Mouse (Mus musculus): ENCODE measurements around the gene Gstz1. TPM values are rescaled to one million over a fixed set of nuclear protein-coding genes. Genes with fewer than 3 reads are reported as not detected.

Gene Gstz1
- polyA plus RNA-seq (2012; fragmentation: generic; extraction: Trizol): 44.3 TPM

DNA sequence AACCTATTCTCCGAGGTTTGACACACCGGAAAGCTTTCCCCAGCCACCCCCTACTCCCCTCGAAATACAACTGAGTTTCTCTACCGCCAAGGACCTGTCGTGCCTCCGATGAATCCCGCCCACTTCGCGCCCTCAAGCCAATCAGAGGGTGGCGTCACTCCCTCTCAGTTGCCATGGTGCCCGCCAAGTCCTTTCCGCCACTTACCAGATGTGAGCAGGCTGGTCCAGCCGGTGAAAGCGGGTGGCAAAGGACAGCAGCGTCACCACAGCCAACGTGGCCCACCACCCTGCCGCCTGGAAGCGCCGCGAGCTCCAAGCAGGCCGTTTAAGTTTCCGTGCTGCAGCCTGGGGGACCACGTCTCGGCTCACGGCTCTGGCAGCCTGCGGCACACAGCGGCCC lies at the start of gene Gstz1:
TSS of gene Gstz1 (plus strand) at position 200 of the 400 bp plus-strand sequence.
- Histone ChIP-seq H3K79me2 (ENCODE audit: control insufficient read depth, insufficient read depth) (no peaks in the 10 kb centered on the region), H3K4me3 (peak within 1 kb of the TSS; percentile 73), H3K27me3 (ENCODE audit: control insufficient read depth, insufficient read depth, insufficient read length) (no peaks in the 10 kb centered on the region), H3ac (ENCODE audit: control insufficient read depth, insufficient read length) (peak within 1 kb of the TSS; percentile 59), H3K36me3 (ENCODE audit: control insufficient read depth, insufficient read depth) (no peaks in the 10 kb centered on the region), H3K4me2 (ENCODE audit: low read depth) (peak within 1 kb of the TSS; percentile 87)
- TF ChIP-seq POLR2A (IDR thresholded peaks at IDR 0.05; ENCODE audit: insufficient read length, low read depth): peak; percentile 72
- TF ChIP-seq POLR2AphosphoS2 (IDR thresholded peaks at IDR 0.05; ENCODE audit: insufficient read length, low read depth): no peak
- peak in 1 of 3 experiments; percentile 15 for TF ChIP-seq MYOD1 (IDR thresholded peaks at IDR 0.05; ENCODE audit: control insufficient read depth in 1 of 3, insufficient read length in 2 of 3, low read depth in 2 of 3)
- TF ChIP-seq TCF12 (IDR thresholded peaks at IDR 0.05; ENCODE audit: insufficient read depth, poor library complexity, severe bottlenecking): no peak
- TF ChIP-seq REST (IDR thresholded peaks at IDR 0.05; ENCODE audit: insufficient read depth, insufficient read length): no peak

DNA sequence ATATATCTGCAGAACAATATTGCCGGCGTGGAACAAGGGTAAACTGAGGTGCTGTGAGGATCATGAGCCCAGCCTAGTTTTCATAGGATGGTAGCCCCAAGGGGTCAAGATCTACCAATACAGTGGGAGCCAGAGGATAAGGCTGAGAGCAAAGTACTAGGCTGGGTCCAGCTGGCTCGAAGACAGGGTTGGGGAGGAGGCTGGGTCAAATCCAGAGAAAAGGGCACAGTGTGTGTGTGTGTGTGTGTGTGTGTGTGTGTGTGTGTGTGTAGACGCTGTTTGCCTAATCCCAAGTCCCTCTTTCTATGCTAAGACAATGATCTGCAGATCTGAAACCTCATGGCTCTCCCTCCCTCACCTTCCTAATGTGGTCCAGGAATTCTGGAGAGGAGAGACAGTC lies 46.6 kb upstream of the Gstz1 start:
- peaks cover 72% of the 10 kb centered on the region for H3K27me3 ChIP-seq (ENCODE audit: control insufficient read depth, insufficient read depth, insufficient read length)
- no peaks in the 10 kb centered on the region for H3K36me3 ChIP-seq (ENCODE audit: control insufficient read depth, insufficient read depth)
- no peak overlapping the region for H3ac ChIP-seq (ENCODE audit: control insufficient read depth, insufficient read length)
- H3K4me2 ChIP-seq (ENCODE audit: low read depth): no peak overlapping the region
- TF ChIP-seq TCF3 (IDR thresholded peaks at IDR 0.05; ENCODE audit: insufficient read length, low read depth) (no peak), MAX (IDR thresholded peaks at IDR 0.05; ENCODE audit: low read depth) (no peak), E2F4 (IDR thresholded peaks at IDR 0.05; ENCODE audit: insufficient read depth) (no peak), REST (IDR thresholded peaks at IDR 0.05; ENCODE audit: insufficient read depth, insufficient read length) (no peak), SRF (IDR thresholded peaks at IDR 0.05; ENCODE audit: control insufficient read depth, insufficient read length, low read depth) (no peak), MYOD1 (IDR thresholded peaks at IDR 0.05; ENCODE audit: control insufficient read depth in 1 of 3, insufficient read length in 2 of 3, low read depth in 2 of 3) (no peak), POLR2A (IDR thresholded peaks at IDR 0.05; ENCODE audit: insufficient read length, low read depth) (no peak), POLR2AphosphoS2 (IDR thresholded peaks at IDR 0.05; ENCODE audit: insufficient read length, low read depth) (no peak), CEBPB (IDR thresholded peaks at IDR 0.05; ENCODE audit: insufficient read depth, poor library complexity, severe bottlenecking) (no peak), USF1 (IDR thresholded peaks at IDR 0.05; ENCODE audit: low read depth) (no peak), MYOG (IDR thresholded peaks at IDR 0.05; ENCODE audit: control insufficient read depth in 1 of 3, insufficient read depth in 1 of 3, insufficient read length in 2 of 3, low read depth in 2 of 3) (no peak), TCF12 (IDR thresholded peaks at IDR 0.05; ENCODE audit: insufficient read depth, poor library complexity, severe bottlenecking) (no peak)
- no peaks in the 10 kb centered on the region for H3K79me2 ChIP-seq (ENCODE audit: control insufficient read depth, insufficient read depth)
- H3K4me3 ChIP-seq: no peak overlapping the region

DNA sequence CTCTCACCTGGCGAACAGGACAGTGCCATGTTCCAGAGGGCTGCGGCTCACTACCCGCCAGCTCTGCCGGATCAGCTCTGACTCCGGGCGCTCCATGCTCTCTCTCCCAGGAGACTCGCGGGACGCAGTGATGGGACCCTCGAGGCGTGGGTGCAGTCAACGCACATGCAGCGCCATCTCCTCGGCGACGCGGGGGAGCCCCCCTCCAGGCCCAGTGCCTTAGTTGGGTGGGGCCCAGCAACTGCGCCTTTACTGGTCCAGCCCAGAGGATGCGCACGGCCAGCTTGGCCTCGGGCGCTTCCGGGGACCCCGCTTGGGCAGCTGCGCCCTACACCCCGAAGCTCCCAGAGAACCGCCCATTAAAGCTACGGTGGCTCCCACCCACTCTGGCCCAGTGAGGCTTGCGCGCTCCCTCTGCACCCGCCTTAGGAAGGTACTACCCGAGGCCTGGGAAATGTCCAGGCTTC lies 44.8 kb upstream of the Gstz1 start, which contains the start of gene Ngb:
TSS of gene Ngb (minus strand) at position 375 of the 467 bp plus-strand sequence.
- no peak within 1 kb of the TSS for H3K4me2 ChIP-seq (ENCODE audit: low read depth)
- no peak for TF ChIP-seq E2F4 (IDR thresholded peaks at IDR 0.05; ENCODE audit: insufficient read depth)
- TF ChIP-seq SRF (IDR thresholded peaks at IDR 0.05; ENCODE audit: control insufficient read depth, insufficient read length, low read depth): no peak
- no peak for TF ChIP-seq USF1 (IDR thresholded peaks at IDR 0.05; ENCODE audit: low read depth)
- TF ChIP-seq REST (IDR thresholded peaks at IDR 0.05; ENCODE audit: insufficient read depth, insufficient read length): no peak
- no peak for TF ChIP-seq CEBPB (IDR thresholded peaks at IDR 0.05; ENCODE audit: insufficient read depth, poor library complexity, severe bottlenecking)
- no peak for TF ChIP-seq POLR2A (IDR thresholded peaks at IDR 0.05; ENCODE audit: insufficient read length, low read depth)
- TF ChIP-seq TCF12 (IDR thresholded peaks at IDR 0.05; ENCODE audit: insufficient read depth, poor library complexity, severe bottlenecking): no peak
- TF ChIP-seq MAX (IDR thresholded peaks at IDR 0.05; ENCODE audit: low read depth): no peak
- no peak for TF ChIP-seq MYOD1 (IDR thresholded peaks at IDR 0.05; ENCODE audit: control insufficient read depth in 1 of 3, insufficient read length in 2 of 3, low read depth in 2 of 3)
- TF ChIP-seq MYOG (IDR thresholded peaks at IDR 0.05; ENCODE audit: control insufficient read depth in 1 of 3, insufficient read depth in 1 of 3, insufficient read length in 2 of 3, low read depth in 2 of 3): no peak
- no peak for TF ChIP-seq POLR2AphosphoS2 (IDR thresholded peaks at IDR 0.05; ENCODE audit: insufficient read length, low read depth)
- TF ChIP-seq TCF3 (IDR thresholded peaks at IDR 0.05; ENCODE audit: insufficient read length, low read depth): no peak
- H3K36me3 ChIP-seq (ENCODE audit: control insufficient read depth, insufficient read depth): no peaks in the 10 kb centered on the region
- H3K4me3 ChIP-seq: no peak within 1 kb of the TSS
- H3K79me2 ChIP-seq (ENCODE audit: control insufficient read depth, insufficient read depth): no peaks in the 10 kb centered on the region
- H3ac ChIP-seq (ENCODE audit: control insufficient read depth, insufficient read length): no peak within 1 kb of the TSS
- H3K27me3 ChIP-seq (ENCODE audit: control insufficient read depth, insufficient read depth, insufficient read length): peaks cover 60% of the 10 kb centered on the region

- TF ChIP-seq SRF (IDR thresholded peaks at IDR 0.05; ENCODE audit: control insufficient read depth, insufficient read length, low read depth): no peak
- TF ChIP-seq USF1 (IDR thresholded peaks at IDR 0.05; ENCODE audit: low read depth): no peak
- no peak for TF ChIP-seq REST (IDR thresholded peaks at IDR 0.05; ENCODE audit: insufficient read depth, insufficient read length)
- TF ChIP-seq MYOD1 (IDR thresholded peaks at IDR 0.05; ENCODE audit: control insufficient read depth in 1 of 3, insufficient read length in 2 of 3, low read depth in 2 of 3): no peak
- TF ChIP-seq POLR2A (IDR thresholded peaks at IDR 0.05; ENCODE audit: insufficient read length, low read depth): no peak
- TF ChIP-seq MAX (IDR thresholded peaks at IDR 0.05; ENCODE audit: low read depth): no peak
- no peak for TF ChIP-seq MYOG (IDR thresholded peaks at IDR 0.05; ENCODE audit: control insufficient read depth in 1 of 3, insufficient read depth in 1 of 3, insufficient read length in 2 of 3, low read depth in 2 of 3)
- no peak for TF ChIP-seq TCF3 (IDR thresholded peaks at IDR 0.05; ENCODE audit: insufficient read length, low read depth)
- TF ChIP-seq POLR2AphosphoS2 (IDR thresholded peaks at IDR 0.05; ENCODE audit: insufficient read length, low read depth): no peak
- no peak for TF ChIP-seq TCF12 (IDR thresholded peaks at IDR 0.05; ENCODE audit: insufficient read depth, poor library complexity, severe bottlenecking)
- no peak for TF ChIP-seq CEBPB (IDR thresholded peaks at IDR 0.05; ENCODE audit: insufficient read depth, poor library complexity, severe bottlenecking)
- H3K4me2 ChIP-seq (ENCODE audit: low read depth): no peak overlapping the region
- peaks cover 47% of the 10 kb centered on the region for H3K27me3 ChIP-seq (ENCODE audit: control insufficient read depth, insufficient read depth, insufficient read length)
Measured at GRCm38 (mm10) chr12:87103471-87103870, 43.5 kb upstream of the Gstz1 start.

More at GRCm38 (mm10) chr12:87103471-87103870, 43.5 kb upstream of the Gstz1 start:
- no peak overlapping the region for H3K4me3 ChIP-seq
- H3K36me3 ChIP-seq (ENCODE audit: control insufficient read depth, insufficient read depth): no peaks in the 10 kb centered on the region
- no peak overlapping the region for H3ac ChIP-seq (ENCODE audit: control insufficient read depth, insufficient read length)
- H3K79me2 ChIP-seq (ENCODE audit: control insufficient read depth, insufficient read depth): no peaks in the 10 kb centered on the region

Data from myocyte (in vitro differentiated cells).